Mouse (Mus musculus) monocyte, adult 5-6 weeks (primary cell): ENCODE measurements around the gene Evpl. TPM values are rescaled to one million over a fixed set of nuclear protein-coding genes. Genes with fewer than 3 reads are reported as not detected.

ENCODE experiments used
- ATAC-seq: fragments of 153-309, 156-312 bp; replicated peaks from 2 replicates; pipeline ENCODE4 v1.8.0; 2017; ENCODE audit warnings: mild to moderate bottlenecking; ENCODE audit not compliant: low TSS enrichment, insufficient number of reproducible peaks, severe bottlenecking, poor library complexity, low FRiP score
- total RNA-seq: library from RNA; stranded (forward); fragments of 200-1000, 200-491, 200-594 nt; gene quantifications from 3 replicates; pipeline ENCODE4 v1.2.3, GENCODE M21; 2017

Gene Evpl
- total RNA-seq, 1 experiment from 2014 or later: not detected

DNA sequence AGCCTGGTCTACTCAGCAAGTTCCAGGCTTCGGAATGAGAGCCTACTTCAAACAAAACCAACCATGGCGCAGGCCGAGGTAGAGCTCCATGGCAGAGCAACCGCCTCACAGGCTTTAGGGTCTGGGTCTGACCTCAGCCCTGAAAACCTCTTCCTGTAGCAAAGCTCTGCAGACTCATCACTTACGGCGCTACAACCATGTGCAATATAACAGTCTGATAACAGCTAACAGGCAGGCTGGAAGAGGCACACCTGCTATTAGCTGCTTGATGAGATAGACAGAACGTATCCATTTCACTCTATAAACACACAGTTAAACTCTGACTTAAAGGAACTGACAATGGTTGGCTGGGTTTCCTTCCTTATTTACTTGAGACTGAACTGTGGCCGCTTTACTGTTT lies 21.6 kb upstream of the Evpl start:
- no peak for ATAC-seq

DNA sequence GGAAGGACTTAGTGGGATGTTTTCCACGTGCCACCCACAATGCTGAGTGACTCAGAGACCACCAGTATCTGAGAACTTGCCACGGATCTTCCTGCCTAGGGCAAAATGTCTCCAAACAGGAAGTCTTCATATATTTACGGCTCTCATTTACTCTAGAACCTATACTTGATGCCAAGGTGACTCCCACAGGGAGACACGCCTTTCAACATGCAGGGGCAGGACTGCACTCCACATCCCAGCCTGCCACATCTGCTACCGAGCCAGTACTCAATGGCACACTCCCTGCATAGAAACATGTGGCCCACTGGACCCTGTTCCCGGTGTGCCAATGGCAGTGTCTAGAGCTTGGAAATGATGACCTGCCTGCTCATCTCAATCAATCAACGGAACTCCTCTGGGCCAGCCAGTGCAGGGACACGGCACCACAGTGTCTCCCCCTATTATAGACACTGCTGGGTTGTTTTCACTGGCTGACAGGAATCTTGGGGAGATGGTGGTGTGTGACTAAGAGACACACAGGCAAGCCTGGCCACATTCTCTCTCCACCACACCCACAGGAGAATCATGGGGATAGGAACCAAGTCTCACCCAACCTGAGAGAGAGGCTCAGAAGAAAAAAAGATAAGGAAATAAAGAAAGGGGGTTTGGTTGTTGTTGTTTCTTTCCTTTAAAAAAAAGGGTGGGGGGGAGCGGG lies 18.3 kb upstream of the Evpl start:
- ATAC-seq: no peak

- 0 out of 2 replicates have a peak, but pooled peaks have one; percentile 27 for ATAC-seq
Measured at GRCm38 (mm10) chr11:116255090-116255981, 17.5 kb upstream of the Evpl start.

DNA sequence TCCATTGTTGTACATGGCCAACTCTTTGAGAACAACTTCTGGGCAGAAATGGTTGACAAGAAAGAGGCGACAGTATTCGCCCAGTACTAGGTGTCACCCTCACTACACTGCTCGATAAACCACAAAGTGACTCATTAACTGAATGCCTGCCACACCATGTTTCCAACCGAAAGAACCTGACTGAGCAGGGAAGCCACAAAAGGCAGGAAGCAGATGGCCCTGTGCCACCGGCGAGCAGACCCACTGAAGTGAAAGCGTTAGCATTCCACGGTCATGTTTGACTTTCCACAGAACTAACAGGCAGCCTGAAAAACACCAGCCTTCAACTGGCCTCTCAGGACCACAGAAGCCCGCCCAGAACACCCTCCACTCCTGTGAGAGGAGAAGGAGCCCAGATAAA lies 16.8 kb upstream of the Evpl start:
- ATAC-seq: 0 out of 2 replicates have a peak, but pooled peaks have one; percentile 46

DNA sequence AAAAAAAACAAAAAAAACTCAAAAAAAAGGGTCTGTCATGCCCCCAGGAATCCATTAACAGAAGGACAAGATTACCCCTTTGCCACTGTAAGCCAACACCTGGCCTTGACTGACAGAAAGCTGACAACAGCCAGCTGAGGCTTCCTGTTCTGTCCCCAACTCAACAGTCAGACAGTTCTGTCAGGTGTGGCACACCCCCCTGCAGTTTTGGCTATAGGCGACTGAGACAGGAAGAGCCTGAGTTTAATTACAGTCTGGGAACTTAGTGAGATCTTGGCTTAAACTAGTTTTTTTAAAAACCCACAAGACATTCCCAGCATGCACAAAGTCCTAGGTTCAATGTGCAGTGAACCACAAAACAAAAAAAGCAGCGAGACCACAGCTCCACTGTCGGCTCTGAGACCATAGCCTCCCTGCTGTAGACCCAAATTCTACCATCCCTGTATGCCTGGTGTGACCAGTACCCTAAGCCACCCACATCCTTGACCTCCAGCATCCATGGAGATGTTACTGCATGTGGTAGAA lies 15.3 kb upstream of the Evpl start:
- no peak for ATAC-seq

- ATAC-seq: no peak
Measured at GRCm38 (mm10) chr11:116250898-116251297, 13.0 kb upstream of the Evpl start.

DNA sequence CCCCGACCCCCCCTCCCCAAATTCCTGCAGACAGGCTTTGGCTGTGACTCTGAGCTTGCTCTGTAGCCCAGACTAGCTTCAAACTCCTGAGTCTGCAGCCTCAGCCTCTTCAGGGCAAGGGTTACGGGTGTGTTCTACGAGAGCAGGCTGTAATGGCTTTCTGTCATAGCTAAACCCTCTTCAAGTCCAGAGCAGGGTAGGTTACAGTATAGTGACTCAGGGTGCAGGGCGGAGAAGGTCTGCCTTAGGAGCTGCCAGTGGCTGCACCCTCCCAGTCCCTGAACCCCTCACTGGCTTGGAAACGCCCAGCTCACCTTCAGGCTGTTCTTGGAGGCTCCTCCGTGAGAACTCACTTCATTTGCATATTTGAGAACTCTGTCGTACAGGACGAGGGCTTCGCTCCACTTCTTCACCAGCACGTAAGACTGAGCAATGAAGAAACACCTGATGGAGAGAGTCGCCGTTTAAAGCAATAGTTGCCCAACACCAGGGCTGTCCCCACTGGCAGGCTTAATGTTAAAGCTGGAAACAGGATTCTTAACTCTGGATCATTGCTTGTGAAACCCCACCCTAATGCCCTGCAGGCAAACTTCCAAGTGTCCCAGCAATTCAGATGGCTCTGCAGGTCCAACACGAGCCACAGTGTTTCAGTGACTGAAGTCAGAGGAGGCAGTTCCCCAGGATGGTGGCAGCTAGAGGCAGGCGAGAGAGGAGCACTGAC lies 9.8 kb upstream of the Evpl start:
- ATAC-seq: no peak

GRCm38 (mm10) chr11:116245616-116246015 lies 7.7 kb upstream of the Evpl start:
- ATAC-seq: no peak

DNA sequence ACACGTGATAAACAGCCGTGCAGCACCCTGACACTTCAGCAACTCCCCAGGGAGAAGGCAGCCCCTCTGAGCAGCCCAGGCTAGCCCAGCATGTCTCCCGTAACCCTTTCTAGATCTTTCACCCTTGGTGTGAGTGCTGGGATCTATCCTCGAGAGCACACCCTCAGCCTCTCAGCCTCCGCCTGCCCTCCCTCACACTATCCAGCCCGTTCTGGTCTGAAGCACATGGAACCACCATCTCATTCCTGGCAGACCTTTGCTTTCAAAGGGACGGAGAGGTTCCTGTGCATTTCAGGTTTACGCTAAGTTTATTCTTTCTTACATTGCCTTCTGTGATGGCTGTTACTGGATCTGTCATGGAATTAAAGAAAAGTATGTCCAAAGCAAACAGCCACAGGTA lies 6.7 kb upstream of the Evpl start:
- no peak for ATAC-seq

- no peak for ATAC-seq
Measured at GRCm38 (mm10) chr11:116241744-116242235, 3.9 kb upstream of the Evpl start.

DNA sequence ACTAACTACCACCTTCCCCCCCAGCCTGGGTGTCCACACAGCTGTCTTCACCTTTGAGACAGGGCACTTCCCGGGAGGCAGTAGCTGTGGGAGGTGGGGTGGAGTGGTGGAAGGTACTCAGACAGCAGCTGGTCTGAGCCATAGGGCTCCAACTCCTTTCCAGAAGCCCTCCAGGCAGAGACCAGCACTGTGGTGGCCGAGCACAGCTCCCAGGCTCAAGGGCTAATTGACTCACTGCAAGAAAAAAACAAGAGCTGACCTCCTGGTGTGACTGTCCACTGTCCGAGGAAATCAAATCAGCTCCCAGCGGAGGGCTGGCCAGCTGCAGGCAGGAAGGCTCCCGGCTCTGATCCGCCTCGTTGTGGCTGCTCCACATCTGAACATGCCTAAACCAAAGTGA lies 1.9 kb upstream of the Evpl start:
- no peak for ATAC-seq

DNA sequence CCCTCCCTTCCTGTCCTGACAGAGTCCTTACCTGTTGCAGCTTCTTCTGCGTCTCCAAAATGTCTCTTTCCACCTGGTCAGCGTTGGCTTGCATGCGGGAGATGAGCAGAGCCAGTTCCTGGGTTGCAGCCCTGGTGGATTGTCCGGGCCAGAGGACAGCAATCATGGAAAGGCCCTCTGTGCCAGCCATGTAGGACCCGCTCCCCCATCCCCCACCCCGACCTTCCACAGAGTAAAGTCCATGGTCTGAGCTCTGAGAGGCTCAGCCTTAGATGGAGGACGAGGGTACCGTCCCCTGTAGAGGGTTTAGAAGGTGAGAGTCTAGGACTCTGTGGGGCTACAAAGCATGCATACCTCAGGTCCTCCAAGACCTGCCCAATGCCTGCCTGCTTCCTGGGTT lies 3.0 kb downstream of the Evpl start:
- ATAC-seq: no peak

DNA sequence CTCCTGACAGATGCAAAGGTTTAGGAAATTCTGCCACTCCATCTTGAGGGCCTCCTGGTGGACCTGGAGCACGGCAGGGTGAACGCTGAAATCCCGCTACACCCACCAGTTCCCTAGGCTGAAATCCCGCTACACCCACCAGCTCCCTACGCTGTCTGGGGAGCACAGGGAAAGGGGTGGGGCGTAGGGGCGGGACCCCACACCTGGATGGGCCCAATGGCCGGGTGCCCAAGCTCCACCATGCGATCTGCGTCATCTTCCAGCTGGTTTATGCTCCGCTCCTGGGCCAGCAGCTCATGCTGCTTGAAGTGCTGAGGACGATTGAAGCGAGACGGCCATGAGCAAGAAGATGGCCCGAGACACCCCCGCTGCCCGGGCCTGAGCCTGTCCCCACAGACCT lies 5.5 kb downstream of the Evpl start:
- ATAC-seq: no peak

- no peak for ATAC-seq
Measured at GRCm38 (mm10) chr11:116228699-116229098, 9.2 kb downstream of the Evpl start.

- ATAC-seq: peak; percentile 58; the same call in 1 of the 2 replicates
Measured at GRCm38 (mm10) chr11:116226414-116226813, 11.5 kb downstream of the Evpl start.

DNA sequence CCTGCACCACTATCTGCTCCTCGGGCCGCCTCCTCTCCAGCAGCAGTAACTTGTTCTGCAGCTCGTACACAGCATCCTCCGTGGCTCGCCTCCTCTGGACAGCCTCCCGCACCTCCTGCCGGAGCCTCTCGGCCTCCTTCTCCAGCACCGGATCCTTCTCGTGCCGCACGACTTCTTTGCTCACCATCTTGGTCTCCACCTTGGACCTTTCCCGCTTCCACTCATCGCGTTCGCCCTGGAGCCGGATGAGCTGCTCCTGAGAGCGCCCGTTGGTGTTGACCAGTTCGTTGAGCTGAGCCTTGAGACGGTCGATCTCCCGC lies 15.2 kb downstream of the Evpl start:
- no peak for ATAC-seq

DNA sequence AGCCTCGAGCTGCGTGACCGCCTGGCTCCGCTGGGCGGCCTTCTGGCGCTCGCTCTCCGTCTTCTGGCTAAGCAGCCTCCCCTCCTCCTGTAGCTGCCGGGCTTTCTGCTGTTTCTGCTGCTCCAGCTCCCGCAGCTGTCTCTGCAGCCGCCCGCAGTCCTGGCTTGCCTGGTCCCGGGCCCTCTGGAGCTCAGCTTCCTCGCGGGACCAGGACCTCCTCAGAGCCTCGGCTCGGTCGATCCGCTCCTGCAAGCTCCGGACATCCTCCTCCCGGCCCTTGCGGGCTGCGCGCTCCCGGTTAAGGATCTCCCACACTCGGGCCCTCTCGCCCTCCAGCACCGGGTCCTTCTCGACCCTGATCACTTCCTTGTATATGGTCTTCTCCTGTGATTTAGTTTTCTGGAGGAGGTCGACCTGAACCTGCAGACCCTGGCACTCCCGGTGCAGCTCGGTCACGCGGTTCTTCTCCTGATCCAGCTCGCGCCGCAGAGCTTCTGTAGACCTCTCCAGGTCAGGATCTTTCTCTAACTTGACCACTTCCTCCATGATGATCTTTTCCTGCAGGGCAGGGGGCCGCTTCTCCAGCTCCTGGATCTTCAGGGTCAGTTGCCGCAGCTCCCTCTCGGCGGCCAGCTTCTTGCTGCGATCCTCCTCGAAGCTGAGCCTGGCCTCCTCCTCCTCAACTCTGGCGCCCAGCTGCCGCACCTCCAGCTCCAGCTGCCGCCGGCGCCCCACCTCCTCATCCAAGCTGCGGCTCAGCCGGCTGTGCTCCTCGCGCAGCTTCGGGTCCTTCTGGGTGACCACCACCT lies 15.7 kb downstream of the Evpl start:
- ATAC-seq: no peak

GRCm38 (mm10) chr11:116219885-116220284 lies 18.0 kb downstream of the Evpl start:
- ATAC-seq: no peak
